Mouse (Mus musculus) forebrain, postnatal 0 days (tissue): ENCODE measurements around the gene Sbf1. TPM values are rescaled to one million over a fixed set of nuclear protein-coding genes. Genes with fewer than 3 reads are reported as not detected.
A peak's percentile ranks its signal among the peaks of the same experiment; 100 is the strongest.

Source experiments
- ATAC-seq: fragments of 200-750 bp; cut with Nextera tagmentation; 2 replicates; pipeline ENCODE4 v1.8.0; 2017; ENCODE audit warnings: mild to moderate bottlenecking, moderate library complexity
- DNase-seq: peaks from one replicate; pipeline ENCODE4 v3.0.0-alpha.2; 2015
- H3K27ac ChIP-seq: fragments of 300-500 bp; sonication (generic); 2 replicates; pipeline ENCODE4 v1.5.1; 2014; ENCODE audit warnings: low read depth, mild to moderate bottlenecking, antibody characterized with exemption, low read length, moderate library complexity, mixed read lengths
- H3K27me3 ChIP-seq: fragments of 300-500 bp; sonication (generic); 2 replicates; pipeline ENCODE4 v1.6.1; 2014; ENCODE audit warnings: mild to moderate bottlenecking, low read length, mixed read lengths; ENCODE audit not compliant: insufficient read depth
- H3K36me3 ChIP-seq: fragments of 300-500 bp; sonication (generic); 2 replicates; pipeline ENCODE4 v1.6.1; 2014; ENCODE audit warnings: mild to moderate bottlenecking, moderate library complexity; ENCODE audit not compliant: insufficient read depth
- H3K4me1 ChIP-seq: fragments of 300-500 bp; sonication (generic); 2 replicates; pipeline ENCODE4 v1.6.1; 2014; ENCODE audit warnings: antibody characterized with exemption; ENCODE audit not compliant: insufficient read depth
- H3K4me2 ChIP-seq: fragments of 300-500 bp; sonication (generic); 2 replicates; pipeline ENCODE4 v1.6.1; 2014; ENCODE audit warnings: low read depth, mild to moderate bottlenecking, moderate library complexity
- H3K4me3 ChIP-seq: fragments of 300-500 bp; sonication (generic); 2 replicates; pipeline ENCODE4 v1.5.1; 2014; ENCODE audit warnings: low read depth, low read length, mixed read lengths
- H3K9ac ChIP-seq: fragments of 300-500 bp; sonication (generic); 2 replicates; pipeline ENCODE4 v1.6.1; 2014; ENCODE audit warnings: mild to moderate bottlenecking
- H3K9me3 ChIP-seq: fragments of 300-500 bp; sonication (generic); 2 replicates; pipeline ENCODE4 v1.6.1; 2016; ENCODE audit warnings: low read length
- CTCF ChIP-seq: sonication (generic); IDR thresholded peaks from 2 replicates; pipeline ENCODE4 v1.5.1; 2016; ENCODE audit warnings: antibody characterized with exemption, control low read depth, low read depth
- WGBS: fragments of 180-500 bp; shearing (Covaris S2); extraction: QIAGEN DNeasy Blood & Tissue Kit; methylation state at CpG from one replicate; pipeline ENCODE4 v1.1.7; 2014; 5-methylcytosine and 5-hydroxymethylcytosine counted together
- microRNA-seq, 2 experiments: library from miRNA; unstranded; fragments of <30 nt; microRNA quantifications; one replicate each; pipeline ENCODE4; 2016
- polyA plus RNA-seq: library from polyadenylated mRNA; unstranded; fragments of >200 nt; fragmentation: Nextera tagmentation; extraction: Ambion mirVana; gene quantifications from 2 replicates; pipeline ENCODE4 v1.2.1, GENCODE M21; 2015
- total RNA-seq: library from RNA; depleted of rRNA; stranded (reverse); fragments of >200 nt; gene quantifications from 2 replicates; pipeline ENCODE4 v1.2.3, GENCODE M21; 2014; rRNA removed

Gene Sbf1
- total and polyA plus RNA-seq, 2 experiments from 2014 or later: 60.7 to 164 TPM

DNA sequence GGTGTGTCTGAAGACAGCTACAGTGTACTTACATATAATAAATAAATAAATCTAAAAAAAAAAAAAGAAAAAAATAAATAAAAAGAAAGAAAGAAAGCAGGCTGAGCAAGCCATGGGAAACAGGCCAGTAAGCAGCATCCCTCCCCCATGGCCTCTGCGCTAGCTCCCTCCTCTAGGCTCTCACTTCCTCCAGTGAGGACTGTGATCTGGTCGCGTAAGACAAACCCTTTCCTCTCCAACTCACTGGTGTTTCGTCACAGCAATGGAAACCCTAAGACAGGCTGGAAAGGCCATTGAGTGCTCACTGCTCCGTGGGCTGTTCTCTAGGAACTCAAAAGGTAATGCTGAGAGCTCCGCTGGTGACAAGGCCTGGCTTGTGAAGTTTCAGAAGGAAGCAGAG is 66.0 kb downstream of the Sbf1 start:
- Histone ChIP-seq H3K27me3 (no peaks in the 10 kb centered on the region), H3K36me3 (peaks cover 33% of the 10 kb centered on the region), H3K9ac (no peak overlapping the region), H3K4me2 (no peak overlapping the region), H3K27ac (no peak overlapping the region), H3K9me3 (no peaks in the 10 kb centered on the region), H3K4me1 (no peaks in the 10 kb centered on the region), H3K4me3 (no peak overlapping the region)
- DNase-seq (no peak), ATAC-seq (no peak)
- TF ChIP-seq CTCF: no peak
- 83% methylated on average over 6 of the region's 6 CpGs for WGBS

DNA sequence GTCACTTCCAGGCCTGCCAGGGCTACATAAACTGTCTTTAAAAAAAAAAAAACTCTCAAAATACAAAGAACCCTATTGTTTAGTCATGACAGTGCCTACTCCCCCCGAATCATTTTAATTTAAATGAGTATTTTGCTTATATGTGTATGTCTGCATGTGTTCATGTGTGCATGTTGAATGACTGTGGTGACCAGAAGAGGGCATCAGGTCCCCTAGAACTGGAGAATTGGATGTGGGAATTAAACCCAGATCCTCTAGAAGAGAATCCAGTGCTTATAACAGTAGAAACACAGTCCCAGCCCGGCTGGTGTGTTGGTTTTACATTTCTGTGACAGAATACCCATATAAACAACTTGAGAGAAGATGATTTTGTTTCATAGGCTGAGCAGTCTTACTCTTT is 74.1 kb downstream of the Sbf1 start:
- TF ChIP-seq CTCF: 0 out of 2 replicates have a peak, but pooled peaks have one; percentile 11
- Histone ChIP-seq H3K27me3 (no peaks in the 10 kb centered on the region), H3K4me1 (no peaks in the 10 kb centered on the region), H3K9ac (no peak overlapping the region), H3K27ac (no peak overlapping the region), H3K9me3 (no peaks in the 10 kb centered on the region), H3K4me3 (no peak overlapping the region), H3K4me2 (no peak overlapping the region), H3K36me3 (peaks cover 16% of the 10 kb centered on the region)
- 79% methylated on average over 2 of the region's 2 CpGs for WGBS
- DNase-seq: no peak
- ATAC-seq: no peak

DNA sequence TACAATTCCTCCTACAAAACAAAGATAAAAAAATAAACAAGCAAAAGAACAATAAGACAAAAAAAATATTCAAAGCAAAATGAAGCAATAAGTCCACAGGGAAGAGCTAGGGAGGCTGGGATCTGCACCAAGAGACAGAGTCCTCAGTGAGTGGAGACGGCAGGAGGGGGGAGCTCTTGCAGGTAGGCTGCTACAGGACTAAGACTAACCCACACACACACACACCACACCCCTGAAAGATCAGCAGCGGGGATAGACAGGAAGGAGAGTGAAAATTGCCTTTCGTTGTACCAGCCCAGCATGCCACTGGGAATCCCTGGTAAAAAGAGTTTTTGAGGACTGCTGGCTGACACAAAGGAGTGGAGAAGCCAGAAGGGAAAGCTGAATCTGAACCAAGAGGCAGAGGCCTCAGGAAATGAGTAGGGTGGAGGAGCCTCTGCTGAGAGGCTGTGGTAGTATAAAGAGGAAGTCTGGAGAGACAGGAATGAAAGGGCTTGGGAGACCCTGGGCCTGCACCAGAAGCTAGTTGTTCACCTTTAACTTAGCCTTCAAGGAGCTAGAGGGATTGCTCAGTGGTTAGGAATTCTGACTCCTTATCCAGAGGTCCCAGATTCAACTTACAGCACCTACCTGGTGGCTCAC is 75.2 kb downstream of the Sbf1 start:
- no peak for TF ChIP-seq CTCF
- Histone ChIP-seq H3K4me3 (no peak overlapping the region), H3K27ac (no peak overlapping the region), H3K27me3 (no peaks in the 10 kb centered on the region), H3K36me3 (peaks cover 16% of the 10 kb centered on the region), H3K9ac (no peak overlapping the region), H3K4me2 (no peak overlapping the region), H3K4me1 (no peaks in the 10 kb centered on the region), H3K9me3 (no peaks in the 10 kb centered on the region)
- 51% methylated on average over 3 of the region's 3 CpGs for WGBS
- no peak for DNase-seq
- no peak for ATAC-seq

Small RNA genes lying within 50 kb of the gene (microRNA-seq; reads per million reads assigned to microRNA genes)
- gene Mir6959: 0.39 to 0.73 reads per million in 2 experiments

Other genes with a start within 250 kb of the Sbf1 start
- 33.5 and 35.0 TPM in 2 replicates for gene Trabd, start 240.2 kb downstream of the Sbf1 start, total RNA-seq
- 17.1 and 21.9 TPM in 2 replicates for gene Trabd, start 240.2 kb downstream of the Sbf1 start, polyA plus RNA-seq
- gene Selenoo, start 226.2 kb downstream of the Sbf1 start, total RNA-seq: 45.9 and 47.9 TPM in 2 replicates
- 19.6 and 20.7 TPM in 2 replicates for gene Selenoo, start 226.2 kb downstream of the Sbf1 start, polyA plus RNA-seq
- gene Tubgcp6, start 192.2 kb downstream of the Sbf1 start, total RNA-seq: 24.6 and 42.4 TPM in 2 replicates
- gene Tubgcp6, start 192.2 kb downstream of the Sbf1 start, polyA plus RNA-seq: 7.4 and 8.8 TPM in 2 replicates
- gene Hdac10, start 186.6 kb downstream of the Sbf1 start, total RNA-seq: 33.1 and 44.3 TPM in 2 replicates
- gene Hdac10, start 186.6 kb downstream of the Sbf1 start, polyA plus RNA-seq: 27.9 and 30.1 TPM in 2 replicates
- 1.8 and 3.4 TPM in 2 replicates for gene Mapk12, start 174.6 kb downstream of the Sbf1 start, total RNA-seq
- gene Mapk12, start 174.6 kb downstream of the Sbf1 start, polyA plus RNA-seq: 2.0 and 2.8 TPM in 2 replicates
- 35.2 and 35.8 TPM in 2 replicates for gene Mapk11, start 165.7 kb downstream of the Sbf1 start, total RNA-seq
- gene Mapk11, start 165.7 kb downstream of the Sbf1 start, polyA plus RNA-seq: 16.2 and 21.3 TPM in 2 replicates
- 126 and 138 TPM in 2 replicates for gene Plxnb2, start 134.5 kb downstream of the Sbf1 start, total RNA-seq
- gene Plxnb2, start 134.5 kb downstream of the Sbf1 start, polyA plus RNA-seq: 45.2 and 52.8 TPM in 2 replicates
- 73.7 and 89.6 TPM in 2 replicates for gene Dennd6b, start 118.8 kb downstream of the Sbf1 start, total RNA-seq
- gene Dennd6b, start 118.8 kb downstream of the Sbf1 start, polyA plus RNA-seq: 43.4 and 53.3 TPM in 2 replicates
- 252 and 296 TPM in 2 replicates for gene Ppp6r2, start 103.8 kb downstream of the Sbf1 start, total RNA-seq
- gene Ppp6r2, start 103.8 kb downstream of the Sbf1 start, polyA plus RNA-seq: 70.0 and 77.2 TPM in 2 replicates
- not detected in 2 replicates for gene Adm2, start 7.4 kb upstream of the Sbf1 start, total RNA-seq
- not detected in 2 replicates for gene Adm2, start 7.4 kb upstream of the Sbf1 start, polyA plus RNA-seq
- not detected in 2 replicates for gene Miox, start 19.1 kb upstream of the Sbf1 start, total RNA-seq
- gene Miox, start 19.1 kb upstream of the Sbf1 start, polyA plus RNA-seq: not detected in 2 replicates
- gene Lmf2, start 40.3 kb upstream of the Sbf1 start, total RNA-seq: 12.5 and 17.0 TPM in 2 replicates
- gene Lmf2, start 40.3 kb upstream of the Sbf1 start, polyA plus RNA-seq: 24.7 and 25.4 TPM in 2 replicates
- gene Ncaph2, start 40.4 kb upstream of the Sbf1 start, total RNA-seq: 88.4 and 93.8 TPM in 2 replicates
- gene Ncaph2, start 40.4 kb upstream of the Sbf1 start, polyA plus RNA-seq: 94.9 and 95.1 TPM in 2 replicates
- gene Sco2, start 58.5 kb upstream of the Sbf1 start, total RNA-seq: 34.6 and 37.6 TPM in 2 replicates
- gene Sco2, start 58.5 kb upstream of the Sbf1 start, polyA plus RNA-seq: 24.0 and 24.2 TPM in 2 replicates
- gene Tymp, start 61.7 kb upstream of the Sbf1 start, total RNA-seq: 3.7 and 5.2 TPM in 2 replicates
- gene Tymp, start 61.7 kb upstream of the Sbf1 start, polyA plus RNA-seq: 3.5 and 4.1 TPM in 2 replicates
- gene Odf3b, start 64.0 kb upstream of the Sbf1 start, total RNA-seq: 3.5 and 5.0 TPM in 2 replicates
- gene Odf3b, start 64.0 kb upstream of the Sbf1 start, polyA plus RNA-seq: 6.9 and 9.9 TPM in 2 replicates
- gene Klhdc7b, start 69.6 kb upstream of the Sbf1 start, total RNA-seq: 0.10 and 0.23 TPM in 2 replicates
- gene Klhdc7b, start 69.6 kb upstream of the Sbf1 start, polyA plus RNA-seq: 0.11 TPM in 1 of 2 replicates, not detected in the other
- gene Syce3, start 95.2 kb upstream of the Sbf1 start, total RNA-seq: not detected in 2 replicates
- gene Syce3, start 95.2 kb upstream of the Sbf1 start, polyA plus RNA-seq: 0.49 TPM in 1 of 2 replicates, not detected in the other
- gene Cpt1b, start 110.6 kb upstream of the Sbf1 start, total RNA-seq: 5.0 TPM in 2 replicates
- 1.1 and 1.3 TPM in 2 replicates for gene Cpt1b, start 110.6 kb upstream of the Sbf1 start, polyA plus RNA-seq
- 0.90 and 1.3 TPM in 2 replicates for gene C730034F03Rik, start 114.3 kb upstream of the Sbf1 start, total RNA-seq
- gene C730034F03Rik, start 114.3 kb upstream of the Sbf1 start, polyA plus RNA-seq: 1.3 and 2.3 TPM in 2 replicates
- gene Gm44502, start 114.4 kb upstream of the Sbf1 start, total RNA-seq: 1.7 and 1.8 TPM in 2 replicates
- gene Gm44502, start 114.4 kb upstream of the Sbf1 start, polyA plus RNA-seq: not detected in 2 replicates
- gene Chkb, start 114.6 kb upstream of the Sbf1 start, total RNA-seq: 56.9 and 59.9 TPM in 2 replicates
- 78.2 and 92.4 TPM in 2 replicates for gene Chkb, start 114.6 kb upstream of the Sbf1 start, polyA plus RNA-seq
- gene Mapk8ip2, start 138.6 kb upstream of the Sbf1 start, total RNA-seq: 95.3 and 95.8 TPM in 2 replicates
- gene Mapk8ip2, start 138.6 kb upstream of the Sbf1 start, polyA plus RNA-seq: 57.8 and 70.9 TPM in 2 replicates
- 24.5 and 32.4 TPM in 2 replicates for gene Arsa, start 162.1 kb upstream of the Sbf1 start, total RNA-seq
- 25.4 and 29.0 TPM in 2 replicates for gene Arsa, start 162.1 kb upstream of the Sbf1 start, polyA plus RNA-seq
- gene Shank3, start 184.3 kb upstream of the Sbf1 start, total RNA-seq: 38.9 and 42.4 TPM in 2 replicates
- gene Shank3, start 184.3 kb upstream of the Sbf1 start, polyA plus RNA-seq: 5.9 and 10.6 TPM in 2 replicates